Mouse (Mus musculus): ENCODE measurements around the gene Pde10a. TPM values are rescaled to one million over a fixed set of nuclear protein-coding genes. Genes with fewer than 3 reads are reported as not detected.
"Not testable (repeated sequence)": the region's sequence is repeated elsewhere in the genome, so short reads cannot be mapped to it uniquely, and the experiment has no call there.

The Pde10a gene
- total RNA-seq, 2 experiments from 2014 or later: 67.6 to 71.6 TPM

GRCm38 (mm10) chr17:8702503-8702902 is 177.3 kb downstream of the Pde10a start:
- no peak overlapping the region for H3K27ac ChIP-seq
- peak; percentile 82 to 86 for DNase-seq (ENCODE audit: low spot score in 2 of 2)
- TF ChIP-seq CTCF (conservative IDR thresholded peaks at IDR 0.05): peak; percentile 29; the same call in 1 of the 2 replicates
- no peak overlapping the region for H3K4me3 ChIP-seq

GRCm38 (mm10) chr17:8708006-8708405 is 182.8 kb downstream of the Pde10a start:
- Histone ChIP-seq H3K4me3 (no peak overlapping the region), H3K27ac (no peak overlapping the region)
- DNase-seq (ENCODE audit: low spot score in 2 of 2): no peak
- no peak for TF ChIP-seq CTCF (conservative IDR thresholded peaks at IDR 0.05)

GRCm38 (mm10) chr17:8712734-8713133 is 187.6 kb downstream of the Pde10a start:
- not testable (repeated sequence) for H3K27ac ChIP-seq; DNase-seq (ENCODE audit: low spot score in 2 of 2)
- peak; percentile 43 for TF ChIP-seq CTCF (conservative IDR thresholded peaks at IDR 0.05)

DNA sequence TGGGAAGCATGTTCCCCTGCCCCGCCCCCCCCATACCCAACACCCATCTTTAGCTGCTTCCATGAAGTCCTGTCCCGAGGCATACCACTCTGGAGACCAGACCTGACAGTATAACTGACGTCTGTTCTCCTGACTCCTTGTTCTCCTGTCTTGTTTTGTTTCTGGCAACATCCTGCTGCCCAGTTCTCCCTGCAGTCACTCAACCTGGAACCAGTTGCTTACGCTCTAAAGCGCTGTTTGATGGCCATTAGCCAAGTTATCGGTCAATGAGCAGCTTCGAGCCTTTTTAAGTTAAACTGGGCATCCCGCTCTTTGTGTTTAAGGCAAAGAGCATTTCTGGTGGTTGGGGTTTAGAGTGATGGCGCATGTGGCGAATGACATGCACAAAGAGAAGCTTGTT is 195.8 kb downstream of the Pde10a start:
- no peak for TF ChIP-seq CTCF (conservative IDR thresholded peaks at IDR 0.05)
- no peak overlapping the region for H3K4me3 ChIP-seq
- H3K27ac ChIP-seq: no peak overlapping the region
- no peak for DNase-seq (ENCODE audit: low spot score in 2 of 2)

More at GRCm38 (mm10) chr17:8712734-8713133, 187.6 kb downstream of the Pde10a start:
- not testable (repeated sequence) for H3K4me3 ChIP-seq

DNA sequence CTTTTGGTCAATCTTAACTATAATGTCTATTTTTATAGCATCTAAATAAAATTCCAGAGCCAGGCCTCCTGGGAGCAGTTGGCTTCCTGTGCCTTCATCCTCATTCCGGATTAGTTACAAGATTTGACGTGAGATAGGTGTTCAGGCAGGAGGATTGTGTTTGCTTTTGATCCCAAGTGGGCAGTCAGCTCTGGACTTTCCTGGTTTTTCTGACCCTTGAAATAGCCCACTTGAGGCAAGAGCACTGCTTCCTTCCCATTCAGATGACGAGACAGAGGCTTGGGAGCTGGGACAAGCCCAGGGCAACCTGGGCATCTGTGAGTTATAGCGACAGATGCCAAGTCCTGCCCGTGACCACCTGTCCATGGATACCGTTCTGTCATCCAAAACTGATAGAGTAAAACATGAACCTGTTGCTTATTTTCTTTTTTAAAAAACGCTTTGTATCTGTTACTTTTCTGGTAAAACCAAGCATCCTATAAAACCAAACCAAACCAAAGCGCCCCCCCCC is 199.3 kb downstream of the Pde10a start:
- H3K27ac ChIP-seq: no peak overlapping the region
- no peak for DNase-seq (ENCODE audit: low spot score in 2 of 2)
- TF ChIP-seq CTCF (conservative IDR thresholded peaks at IDR 0.05): no peak
- no peak overlapping the region for H3K4me3 ChIP-seq

DNA sequence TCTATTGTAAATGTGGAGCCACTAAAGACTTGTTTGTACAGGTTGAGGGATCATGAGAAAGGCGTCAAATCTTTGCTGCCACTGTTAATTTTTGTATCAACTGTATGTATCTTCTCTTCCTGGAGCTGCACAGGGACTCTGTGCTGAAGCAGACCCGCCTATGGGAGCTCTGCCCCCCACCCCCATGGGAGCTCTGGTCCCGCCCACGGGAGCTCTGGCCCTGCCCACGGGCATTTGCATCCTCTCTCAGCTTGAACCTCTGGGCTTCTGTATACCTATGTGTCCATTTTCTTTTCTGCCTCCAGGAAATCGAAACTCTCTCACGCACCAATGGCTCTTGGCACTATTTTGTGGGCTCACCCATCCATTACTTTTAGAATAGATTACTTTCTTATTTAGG is 203.5 kb downstream of the Pde10a start:
- TF ChIP-seq CTCF (conservative IDR thresholded peaks at IDR 0.05): no peak
- H3K4me3 ChIP-seq: no peak overlapping the region
- no peak overlapping the region for H3K27ac ChIP-seq
- DNase-seq (ENCODE audit: low spot score in 2 of 2): no peak

DNA sequence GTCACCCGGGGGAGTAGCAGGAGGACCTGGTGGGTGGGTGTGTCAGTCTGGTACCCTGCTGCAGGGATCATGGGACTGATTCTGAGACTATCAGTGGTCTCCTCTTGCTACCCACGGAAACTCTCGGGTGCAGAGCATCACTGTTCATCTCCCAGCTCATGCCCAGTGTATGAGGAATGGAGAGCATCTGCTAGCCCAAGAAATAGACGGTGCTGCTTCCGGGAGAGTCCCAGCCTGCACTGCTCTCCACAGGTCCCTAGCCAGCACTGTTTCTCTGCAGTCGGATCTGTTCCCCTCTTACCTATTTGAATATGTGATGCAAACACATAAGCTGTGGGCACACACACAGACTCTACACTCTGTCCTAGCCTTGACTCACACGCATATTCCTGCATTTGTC is 204.6 kb downstream of the Pde10a start:
- DNase-seq (ENCODE audit: low spot score in 2 of 2): no peak

DNA sequence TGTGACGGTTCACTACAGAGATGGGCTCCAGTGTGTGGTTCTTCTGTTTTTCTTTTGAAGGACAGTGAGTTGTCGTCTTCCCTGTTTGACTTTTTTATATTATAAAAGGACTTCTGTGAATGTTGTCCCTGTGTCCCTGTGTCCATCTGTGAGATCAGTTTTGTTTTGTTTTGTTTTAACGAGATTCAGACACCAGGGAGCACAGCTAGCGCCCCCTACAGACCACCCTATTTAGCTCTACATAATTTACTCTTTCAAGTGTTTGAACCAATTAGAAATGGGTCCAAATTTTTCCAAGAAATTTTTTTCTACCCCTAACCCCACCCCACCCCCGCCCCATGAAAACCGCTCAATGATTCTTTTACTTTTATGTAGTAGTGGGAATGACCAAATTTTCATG is 205.9 kb downstream of the Pde10a start:
- no peak for DNase-seq (ENCODE audit: low spot score in 2 of 2)
- peak; percentile 69 for TF ChIP-seq CTCF (conservative IDR thresholded peaks at IDR 0.05)
- Histone ChIP-seq H3K27ac (no peak overlapping the region), H3K4me3 (no peak overlapping the region)

More for the DNA sequence above, 204.6 kb downstream of the Pde10a start:
- no peak for TF ChIP-seq CTCF (conservative IDR thresholded peaks at IDR 0.05)
- Histone ChIP-seq H3K4me3 (no peak overlapping the region), H3K27ac (no peak overlapping the region)

DNA sequence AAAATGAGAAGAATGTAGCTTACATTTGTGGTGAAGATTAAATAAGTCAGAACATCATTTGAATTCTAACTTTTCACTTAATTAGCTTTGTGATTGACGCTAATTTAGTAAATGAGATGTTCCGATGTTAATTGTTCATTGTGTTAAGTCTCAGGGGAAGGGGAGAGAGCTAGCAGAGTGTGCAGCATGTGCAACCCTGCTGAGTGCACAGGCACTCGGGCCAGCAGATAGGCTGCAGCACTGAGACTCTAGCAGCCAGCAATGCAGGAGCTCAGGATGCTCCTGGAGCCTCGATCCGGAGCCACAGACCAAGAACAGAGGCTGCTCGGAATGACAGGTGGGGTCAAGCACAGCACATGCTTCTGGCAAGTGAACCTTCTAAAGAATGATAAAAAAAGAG is 211.1 kb downstream of the Pde10a start:
- DNase-seq (ENCODE audit: low spot score in 2 of 2): no peak
- TF ChIP-seq CTCF (conservative IDR thresholded peaks at IDR 0.05): 0 out of 2 replicates have a peak, but pooled peaks have one; percentile 18
- Histone ChIP-seq H3K27ac (no peak overlapping the region), H3K4me3 (no peak overlapping the region)

- H3K27ac ChIP-seq: no peak overlapping the region
- no peak for TF ChIP-seq CTCF (conservative IDR thresholded peaks at IDR 0.05)
- DNase-seq (ENCODE audit: low spot score in 2 of 2): no peak
- no peak overlapping the region for H3K4me3 ChIP-seq
Measured at GRCm38 (mm10) chr17:8742772-8743171, 217.6 kb downstream of the Pde10a start.

DNA sequence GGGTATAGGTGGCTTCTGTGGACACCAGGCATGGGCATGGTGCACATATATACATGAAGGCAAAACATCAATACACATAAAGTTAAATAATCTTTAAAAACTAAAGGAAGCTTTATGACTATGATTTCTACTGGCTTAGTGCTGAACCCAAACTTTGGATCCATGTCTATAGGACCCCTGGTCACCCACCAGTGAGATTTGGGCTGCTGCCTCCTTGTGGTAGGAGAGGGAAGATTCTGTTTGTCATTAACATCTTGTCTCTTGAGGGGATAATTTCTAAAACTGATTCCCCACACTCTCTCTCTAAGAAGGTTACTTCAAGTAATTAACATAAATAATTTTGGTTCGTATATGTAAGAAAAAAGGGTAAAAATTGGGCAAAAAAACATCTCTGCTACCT is 220.2 kb downstream of the Pde10a start:
- DNase-seq (ENCODE audit: low spot score in 2 of 2): no peak
- peak; percentile 70 for TF ChIP-seq CTCF (conservative IDR thresholded peaks at IDR 0.05)
- Histone ChIP-seq H3K4me3 (no peak overlapping the region), H3K27ac (no peak overlapping the region)

DNA sequence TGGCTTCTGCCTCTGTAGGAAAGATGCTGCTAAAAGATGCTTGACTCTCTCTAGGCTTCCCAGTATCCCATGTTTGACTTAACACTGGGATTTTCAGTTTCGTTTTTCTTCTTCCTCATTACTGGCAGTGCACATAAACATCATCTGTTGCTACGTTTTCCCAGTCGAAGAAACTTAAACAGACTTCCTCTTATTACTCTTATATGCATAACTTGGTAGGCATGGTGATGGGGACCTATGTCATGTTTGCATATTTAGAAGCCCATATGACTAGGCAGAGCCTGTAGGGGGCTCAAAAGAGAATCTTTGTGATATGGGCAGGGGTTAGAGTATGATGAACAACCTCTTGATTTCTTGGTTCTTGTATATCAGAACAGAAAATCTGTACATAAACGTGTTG is 224.3 kb downstream of the Pde10a start:
- Histone ChIP-seq H3K4me3 (no peak overlapping the region), H3K27ac (no peak overlapping the region)
- no peak for DNase-seq (ENCODE audit: low spot score in 2 of 2)
- TF ChIP-seq CTCF (conservative IDR thresholded peaks at IDR 0.05): no peak

DNA sequence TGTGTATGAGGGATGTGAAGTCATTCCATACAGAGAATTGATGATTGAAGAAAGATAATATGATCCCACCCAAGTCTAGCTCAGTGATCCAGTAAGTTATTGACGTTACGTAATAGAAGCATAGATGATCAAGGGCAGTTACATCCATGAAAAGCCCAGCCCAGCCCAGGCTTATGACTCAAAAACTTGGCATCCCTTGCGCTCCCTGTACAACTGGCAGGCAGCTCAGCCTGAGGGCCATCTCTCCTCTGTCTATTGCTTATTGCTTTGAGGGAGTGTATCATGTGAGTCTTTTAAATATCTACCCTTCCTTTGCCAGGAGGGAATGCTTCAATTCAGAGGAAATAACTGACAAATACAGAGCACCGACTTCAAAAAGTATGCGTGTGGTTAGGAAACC is 232.4 kb downstream of the Pde10a start:
- H3K27ac ChIP-seq: no peak overlapping the region
- no peak for TF ChIP-seq CTCF (conservative IDR thresholded peaks at IDR 0.05)
- H3K4me3 ChIP-seq: no peak overlapping the region
- DNase-seq (ENCODE audit: low spot score in 2 of 2): no peak

DNA sequence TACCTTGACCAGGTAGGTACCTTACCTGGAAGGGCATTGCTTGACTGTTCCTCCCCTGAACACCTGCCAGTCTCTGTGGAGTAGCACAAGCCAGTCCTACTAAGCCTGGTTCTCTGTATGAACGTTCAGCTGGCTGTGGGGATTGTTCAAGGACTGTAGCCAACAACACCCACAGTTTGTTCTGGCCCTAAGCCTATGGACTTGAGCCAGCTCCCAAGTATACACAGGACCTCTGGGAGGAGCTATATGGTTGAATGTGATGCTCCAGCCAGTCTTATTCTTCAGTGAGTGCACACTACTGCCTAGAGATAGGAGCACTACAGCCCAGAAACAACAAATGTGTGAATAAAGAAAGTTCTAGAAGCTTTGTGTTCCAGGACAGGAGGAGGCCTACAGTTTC is 238.1 kb downstream of the Pde10a start:
- Histone ChIP-seq H3K27ac (no peak overlapping the region), H3K4me3 (no peak overlapping the region)
- no peak for TF ChIP-seq CTCF (conservative IDR thresholded peaks at IDR 0.05)
- peak; percentile 28 to 36 for DNase-seq (ENCODE audit: low spot score in 2 of 2)
